Mouse (Mus musculus): ENCODE measurements around the gene Sox21.
A peak's percentile ranks its signal among the peaks of the same experiment; 100 is the strongest.

Gene Sox21

GRCm38 (mm10) chr14:118236886-118237289 lies at the start of gene Sox21:
TSS of gene Sox21 (minus strand) at chr14:118237030.
- peak; percentile 24 for DNase-seq (ENCODE audit: low read depth)

- no peak for DNase-seq (ENCODE audit: low read depth)
Measured at GRCm38 (mm10) chr14:118286096-118286495, 49.3 kb upstream of the Sox21 start.

- DNase-seq (ENCODE audit: low read depth): no peak
Measured at GRCm38 (mm10) chr14:118282917-118283316, 46.1 kb upstream of the Sox21 start.

GRCm38 (mm10) chr14:118282272-118282671 lies 45.4 kb upstream of the Sox21 start:
- DNase-seq (ENCODE audit: low read depth): no peak

GRCm38 (mm10) chr14:118277704-118278498 lies 41.1 kb upstream of the Sox21 start:
- no peak for DNase-seq (ENCODE audit: low read depth)

GRCm38 (mm10) chr14:118272594-118273555 lies 36.0 kb upstream of the Sox21 start:
- no peak for DNase-seq (ENCODE audit: low read depth)

GRCm38 (mm10) chr14:118268849-118269248 lies 32.0 kb upstream of the Sox21 start:
- no peak for DNase-seq (ENCODE audit: low read depth)

GRCm38 (mm10) chr14:118266660-118267059 lies 29.8 kb upstream of the Sox21 start, which contains the start of gene Gm9376:
TSS of gene Gm9376 (plus strand) at chr14:118266960.
- DNase-seq (ENCODE audit: low read depth): no peak

- no peak for DNase-seq (ENCODE audit: low read depth)
Measured at GRCm38 (mm10) chr14:118253381-118253780, 16.6 kb upstream of the Sox21 start.

GRCm38 (mm10) chr14:118241416-118241815 lies 4.6 kb upstream of the Sox21 start:
- no peak for DNase-seq (ENCODE audit: low read depth)

GRCm38 (mm10) chr14:118239351-118239750 lies 2.5 kb upstream of the Sox21 start:
- DNase-seq (ENCODE audit: low read depth): no peak

- DNase-seq (ENCODE audit: low read depth): no peak
Measured at GRCm38 (mm10) chr14:118237786-118238185, 956 bp upstream of the Sox21 start.

GRCm38 (mm10) chr14:118235973-118236885 lies 601 bp downstream of the Sox21 start:
- peak; percentile 19 for DNase-seq (ENCODE audit: low read depth)

- peak; percentile 23 for DNase-seq (ENCODE audit: low read depth)
Measured at GRCm38 (mm10) chr14:118235361-118235972, 1.4 kb downstream of the Sox21 start.

- DNase-seq (ENCODE audit: low read depth): peak; percentile 30
Measured at GRCm38 (mm10) chr14:118234541-118235210, 2.2 kb downstream of the Sox21 start.

GRCm38 (mm10) chr14:118233786-118234540 lies 2.9 kb downstream of the Sox21 start:
- DNase-seq (ENCODE audit: low read depth): no peak

GRCm38 (mm10) chr14:118232381-118232970 lies 4.4 kb downstream of the Sox21 start:
- no peak for DNase-seq (ENCODE audit: low read depth)

- no peak for DNase-seq (ENCODE audit: low read depth)
Measured at GRCm38 (mm10) chr14:118226471-118227155, 10.2 kb downstream of the Sox21 start.

GRCm38 (mm10) chr14:118225911-118226310 lies 10.9 kb downstream of the Sox21 start:
- no peak for DNase-seq (ENCODE audit: low read depth)
